Mouse (Mus musculus): ENCODE measurements around the gene Dtx3. TPM values are rescaled to one million over a fixed set of nuclear protein-coding genes. Genes with fewer than 3 reads are reported as not detected.
A peak's percentile ranks its signal among the peaks of the same experiment; 100 is the strongest.

The Dtx3 gene
- 321 and 339 TPM in 2 replicates for polyA plus RNA-seq (2012; rRNA removed)

DNA sequence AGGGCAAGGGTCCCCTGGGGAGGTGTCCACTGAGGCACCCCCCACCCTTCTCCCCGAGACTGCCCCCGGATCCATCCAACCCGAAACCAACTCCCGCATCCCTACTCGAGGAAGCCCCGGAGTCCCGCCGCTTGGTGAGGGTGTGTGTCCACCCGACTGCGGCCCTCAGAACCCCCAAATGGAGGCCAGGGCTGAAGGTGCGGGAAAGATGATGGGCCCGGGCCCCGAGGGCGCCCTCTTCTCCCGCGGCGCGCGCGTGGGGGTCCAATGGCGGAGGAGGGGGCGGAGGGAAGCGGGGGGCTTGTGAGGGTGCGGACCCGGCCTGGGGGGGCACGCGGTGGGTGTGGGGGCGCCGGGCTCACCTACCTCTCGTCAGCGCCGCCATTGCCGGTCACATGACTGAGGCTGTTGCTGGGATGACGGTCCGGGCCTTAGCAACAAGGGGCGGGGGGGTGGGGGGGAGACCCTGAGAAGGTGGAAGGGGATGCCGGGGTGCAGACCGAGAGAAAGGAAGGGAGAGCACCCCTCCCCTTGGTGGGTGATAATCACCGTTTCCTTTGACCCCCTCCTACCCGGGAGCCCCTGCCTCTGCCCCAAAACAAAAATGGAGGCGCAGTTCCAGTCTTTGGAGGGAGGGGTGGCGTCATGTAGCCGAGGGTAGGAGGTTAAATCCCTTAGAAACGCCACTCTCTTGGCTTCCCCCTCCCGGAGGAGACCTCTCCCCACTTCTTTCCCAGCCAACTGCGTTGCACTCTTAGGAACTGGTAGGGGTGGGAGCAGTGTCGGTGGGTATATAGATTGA lies at the start of gene Dtx3:
TSS of gene Dtx3 (minus strand) at position 401 of the 802 bp plus-strand sequence.
- H3K4me3 ChIP-seq (replicated peaks; ENCODE audit: insufficient read depth, low read depth, low read length): peak within 1 kb of the TSS; percentile 99
- TF ChIP-seq POLR2A (IDR thresholded peaks at IDR 0.05; ENCODE audit: borderline replicate concordance, insufficient read depth, low read length) (0 out of 2 replicates have a peak, but pooled peaks have one; percentile 13), CTCF (IDR thresholded peaks at IDR 0.05; ENCODE audit: borderline replicate concordance, insufficient read depth, low read depth, low read length) (no peak)
- H3K27ac ChIP-seq (ENCODE audit: insufficient read depth, low read length): peak within 1 kb of the TSS; percentile 98
- H3K27me3 ChIP-seq (ENCODE audit: control insufficient read depth, insufficient read depth, low read length): no peaks in the 10 kb centered on the region
- peaks cover 6% of the 10 kb centered on the region for H3K4me1 ChIP-seq (ENCODE audit: control insufficient read depth, insufficient read depth, low read length)
- 1% methylated on average over 46 of the region's 47 CpGs for WGBS
- peak; percentile 67 to 70 for DNase-seq

DNA sequence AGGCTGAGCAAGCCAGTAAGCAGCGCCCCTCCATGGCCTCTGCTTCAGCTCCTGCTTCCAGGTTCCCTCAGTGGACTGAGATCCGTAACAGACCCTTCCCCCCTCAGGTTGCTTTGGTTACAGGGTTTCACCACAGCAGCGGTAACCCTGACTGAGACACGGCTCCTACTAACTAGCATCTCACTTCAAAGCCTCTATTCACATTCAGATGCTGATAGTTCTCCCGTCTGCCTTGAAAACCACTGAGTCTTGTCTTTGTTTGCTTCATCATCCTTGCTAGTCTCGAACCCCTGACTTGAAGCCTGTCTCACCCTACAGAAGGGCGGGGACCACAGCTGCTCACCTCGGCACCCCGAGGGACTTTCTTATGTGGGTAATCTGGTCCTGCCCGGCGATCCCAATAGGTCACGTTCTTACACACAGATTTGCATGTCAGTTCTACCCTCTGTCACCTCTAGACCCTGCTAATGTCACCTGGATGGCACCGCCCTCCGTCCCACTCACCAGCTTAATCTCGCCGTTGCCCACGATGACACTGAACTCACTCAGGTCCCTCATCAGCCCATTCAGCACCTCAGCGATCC lies 42.8 kb upstream of the Dtx3 start:
- TF ChIP-seq CTCF (IDR thresholded peaks at IDR 0.05; ENCODE audit: borderline replicate concordance, insufficient read depth, low read depth, low read length) (no peak), POLR2A (IDR thresholded peaks at IDR 0.05; ENCODE audit: borderline replicate concordance, insufficient read depth, low read length) (no peak)
- no peak for DNase-seq
- Histone ChIP-seq H3K27me3 (ENCODE audit: control insufficient read depth, insufficient read depth, low read length) (no peaks in the 10 kb centered on the region), H3K4me3 (replicated peaks; ENCODE audit: insufficient read depth, low read depth, low read length) (no peak overlapping the region), H3K4me1 (ENCODE audit: control insufficient read depth, insufficient read depth, low read length) (peaks cover 4% of the 10 kb centered on the region; the same call in 1 of the 2 replicates), H3K27ac (ENCODE audit: insufficient read depth, low read length) (no peak overlapping the region)
- WGBS: 75% methylated on average over 18 of the region's 18 CpGs

- WGBS: 53% methylated on average over 9 of the region's 9 CpGs
- Histone ChIP-seq H3K4me3 (replicated peaks; ENCODE audit: insufficient read depth, low read depth, low read length) (no peak overlapping the region), H3K27ac (ENCODE audit: insufficient read depth, low read length) (no peak overlapping the region), H3K4me1 (ENCODE audit: control insufficient read depth, insufficient read depth, low read length) (peaks cover 12% of the 10 kb centered on the region), H3K27me3 (ENCODE audit: control insufficient read depth, insufficient read depth, low read length) (no peaks in the 10 kb centered on the region)
- no peak for TF ChIP-seq POLR2A (IDR thresholded peaks at IDR 0.05; ENCODE audit: borderline replicate concordance, insufficient read depth, low read length)
- no peak for TF ChIP-seq CTCF (IDR thresholded peaks at IDR 0.05; ENCODE audit: borderline replicate concordance, insufficient read depth, low read depth, low read length)
- no peak for DNase-seq
Measured at GRCm38 (mm10) chr10:127236541-127236940, 41.0 kb upstream of the Dtx3 start.

- WGBS: 83% methylated on average over 9 of the region's 9 CpGs
- TF ChIP-seq POLR2A (IDR thresholded peaks at IDR 0.05; ENCODE audit: borderline replicate concordance, insufficient read depth, low read length) (no peak), CTCF (IDR thresholded peaks at IDR 0.05; ENCODE audit: borderline replicate concordance, insufficient read depth, low read depth, low read length) (peak; percentile 39; the same call in 1 of the 2 replicates)
- Histone ChIP-seq H3K4me3 (replicated peaks; ENCODE audit: insufficient read depth, low read depth, low read length) (no peak overlapping the region), H3K4me1 (ENCODE audit: control insufficient read depth, insufficient read depth, low read length) (peaks cover 21% of the 10 kb centered on the region), H3K27ac (ENCODE audit: insufficient read depth, low read length) (no peak overlapping the region), H3K27me3 (ENCODE audit: control insufficient read depth, insufficient read depth, low read length) (no peaks in the 10 kb centered on the region)
- no peak for DNase-seq
Measured at GRCm38 (mm10) chr10:127233141-127233540, 37.6 kb upstream of the Dtx3 start.

GRCm38 (mm10) chr10:127231741-127232140 lies 36.2 kb upstream of the Dtx3 start:
- WGBS: 9% methylated on average over 14 of the region's 14 CpGs

DNA sequence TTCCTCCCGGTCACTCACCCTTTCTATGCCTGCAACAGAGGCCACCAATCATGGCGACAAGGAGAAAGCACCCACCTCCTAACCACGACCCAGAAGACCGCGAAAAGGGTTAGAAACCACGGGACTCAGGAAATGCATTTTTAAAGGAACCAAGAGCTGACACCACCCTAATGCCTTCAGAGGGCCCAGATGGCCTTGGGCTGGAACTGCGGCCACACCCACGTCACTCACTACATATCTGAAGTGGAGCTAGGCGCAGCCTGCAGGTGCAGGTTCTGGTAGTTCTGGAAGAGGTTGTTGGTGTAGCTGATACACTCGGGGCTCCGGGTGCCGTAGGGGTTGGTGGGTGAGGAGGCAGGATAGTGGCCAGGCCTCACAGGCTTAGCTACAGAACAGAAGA lies 35.2 kb upstream of the Dtx3 start:
- no peak for DNase-seq
- Histone ChIP-seq H3K4me3 (replicated peaks; ENCODE audit: insufficient read depth, low read depth, low read length) (no peak overlapping the region), H3K27me3 (ENCODE audit: control insufficient read depth, insufficient read depth, low read length) (no peaks in the 10 kb centered on the region), H3K4me1 (ENCODE audit: control insufficient read depth, insufficient read depth, low read length) (peaks cover 22% of the 10 kb centered on the region), H3K27ac (ENCODE audit: insufficient read depth, low read length) (no peak overlapping the region)
- 88% methylated on average over 12 of the region's 12 CpGs for WGBS
- TF ChIP-seq POLR2A (IDR thresholded peaks at IDR 0.05; ENCODE audit: borderline replicate concordance, insufficient read depth, low read length) (no peak), CTCF (IDR thresholded peaks at IDR 0.05; ENCODE audit: borderline replicate concordance, insufficient read depth, low read depth, low read length) (no peak)

More at GRCm38 (mm10) chr10:127231741-127232140, 36.2 kb upstream of the Dtx3 start:
- Histone ChIP-seq H3K4me1 (ENCODE audit: control insufficient read depth, insufficient read depth, low read length) (peaks cover 17% of the 10 kb centered on the region), H3K4me3 (replicated peaks; ENCODE audit: insufficient read depth, low read depth, low read length) (no peak overlapping the region), H3K27ac (ENCODE audit: insufficient read depth, low read length) (peak overlapping the region; percentile 70; the same call in 1 of the 2 replicates), H3K27me3 (ENCODE audit: control insufficient read depth, insufficient read depth, low read length) (no peaks in the 10 kb centered on the region)
- DNase-seq: peak; percentile 61 to 72
- no peak for TF ChIP-seq POLR2A (IDR thresholded peaks at IDR 0.05; ENCODE audit: borderline replicate concordance, insufficient read depth, low read length)
- no peak for TF ChIP-seq CTCF (IDR thresholded peaks at IDR 0.05; ENCODE audit: borderline replicate concordance, insufficient read depth, low read depth, low read length)

GRCm38 (mm10) chr10:127228897-127229296 lies 33.4 kb upstream of the Dtx3 start:
- H3K27ac ChIP-seq (ENCODE audit: insufficient read depth, low read length): no peak overlapping the region
- peaks cover 22% of the 10 kb centered on the region for H3K4me1 ChIP-seq (ENCODE audit: control insufficient read depth, insufficient read depth, low read length)
- H3K4me3 ChIP-seq (replicated peaks; ENCODE audit: insufficient read depth, low read depth, low read length): no peak overlapping the region
- 21% methylated on average over 4 of the region's 4 CpGs for WGBS
- peak; percentile 49 to 75 for DNase-seq
- H3K27me3 ChIP-seq (ENCODE audit: control insufficient read depth, insufficient read depth, low read length): no peaks in the 10 kb centered on the region
- TF ChIP-seq CTCF (IDR thresholded peaks at IDR 0.05; ENCODE audit: borderline replicate concordance, insufficient read depth, low read depth, low read length) (peak; percentile 67; the same call in 1 of the 2 replicates), POLR2A (IDR thresholded peaks at IDR 0.05; ENCODE audit: borderline replicate concordance, insufficient read depth, low read length) (no peak)
